Mouse (Mus musculus) embryonic fibroblast, embryonic 13.5 days (primary cell): ENCODE measurements at regions not wholly inside any gene's neighbourhood (a gene's known extent, or its start where the extent isn't known, plus 50 kb on each side); places are given as distances from the start of the nearest gene placed in this dataset.
A peak's percentile ranks its signal among the peaks of the same experiment; 100 is the strongest.

Experiments used
- H3K27ac ChIP-seq: 2 replicates; pipeline ENCODE4 v1.5.1; 2012; ENCODE audit warnings: low read length, control low read depth, inconsistent platforms; ENCODE audit not compliant: insufficient read depth
- H3K4me1 ChIP-seq: 2 replicates; pipeline ENCODE4 v1.6.1; 2011; ENCODE audit warnings: low read length; ENCODE audit not compliant: control insufficient read depth, insufficient read depth
- H3K4me3 ChIP-seq: 2 replicates; pipeline ENCODE4 v1.5.1; 2011; ENCODE audit warnings: mild to moderate bottlenecking, control low read depth, low read length; ENCODE audit not compliant: insufficient read depth
- CTCF ChIP-seq: IDR thresholded peaks from 2 replicates; pipeline ENCODE4 v1.5.1; 2011; ENCODE audit warnings: mild to moderate bottlenecking, control low read depth, low read length, moderate library complexity, borderline replicate concordance; ENCODE audit not compliant: insufficient read depth
- POLR2A ChIP-seq: IDR thresholded peaks from 2 replicates; pipeline ENCODE4 v1.6.1; 2011; ENCODE audit warnings: low read depth, mild to moderate bottlenecking, control low read depth, low read length, moderate library complexity

GRCm38 (mm10) chr3:66705766-66706165, 275.4 kb upstream of the Rsrc1 start:
- no peaks in the 10 kb centered on the region for H3K4me1 ChIP-seq
- H3K27ac ChIP-seq: no peak overlapping the region
- H3K4me3 ChIP-seq: no peak overlapping the region
- TF ChIP-seq CTCF (no peak), POLR2A (no peak)

- no peak overlapping the region for H3K27ac ChIP-seq
- TF ChIP-seq CTCF (no peak), POLR2A (no peak)
- H3K4me1 ChIP-seq: no peaks in the 10 kb centered on the region; the same call in 1 of the 2 replicates
- H3K4me3 ChIP-seq: no peak overlapping the region
Measured at GRCm38 (mm10) chr3:66735468-66735867, 245.7 kb upstream of the Rsrc1 start.

GRCm38 (mm10) chr3:66738201-66739062, 242.8 kb upstream of the Rsrc1 start:
- TF ChIP-seq POLR2A: no peak
- TF ChIP-seq CTCF: no peak
- H3K27ac ChIP-seq: no peak overlapping the region
- H3K4me1 ChIP-seq: no peaks in the 10 kb centered on the region; the same call in 1 of the 2 replicates
- H3K4me3 ChIP-seq: no peak overlapping the region

- no peak for TF ChIP-seq POLR2A
- no peak for TF ChIP-seq CTCF
- H3K27ac ChIP-seq: no peak overlapping the region
- H3K4me1 ChIP-seq: no peaks in the 10 kb centered on the region; the same call in 1 of the 2 replicates
Measured at GRCm38 (mm10) chr3:66739356-66740014, 241.7 kb upstream of the Rsrc1 start.

GRCm38 (mm10) chr3:66744133-66744913, 236.9 kb upstream of the Rsrc1 start:
- H3K4me1 ChIP-seq: no peaks in the 10 kb centered on the region
- H3K27ac ChIP-seq: no peak overlapping the region
- H3K4me3 ChIP-seq: no peak overlapping the region
- no peak for TF ChIP-seq CTCF
- TF ChIP-seq POLR2A: no peak

More at GRCm38 (mm10) chr3:66739356-66740014, 241.7 kb upstream of the Rsrc1 start:
- H3K4me3 ChIP-seq: no peak overlapping the region

- Histone ChIP-seq H3K4me3 (no peak overlapping the region), H3K27ac (no peak overlapping the region), H3K4me1 (no peaks in the 10 kb centered on the region)
- TF ChIP-seq POLR2A (no peak), CTCF (no peak)
Measured at GRCm38 (mm10) chr3:66746373-66747072, 234.7 kb upstream of the Rsrc1 start.

- no peak overlapping the region for H3K27ac ChIP-seq
- no peak for TF ChIP-seq CTCF
- no peak overlapping the region for H3K4me3 ChIP-seq
- no peaks in the 10 kb centered on the region for H3K4me1 ChIP-seq
Measured at GRCm38 (mm10) chr3:66747073-66747710, 234.0 kb upstream of the Rsrc1 start.

- TF ChIP-seq POLR2A (no peak), CTCF (no peak)
- no peak overlapping the region for H3K4me3 ChIP-seq
- H3K27ac ChIP-seq: peak overlapping the region; percentile 47
- H3K4me1 ChIP-seq: peaks cover 14% of the 10 kb centered on the region
Measured at GRCm38 (mm10) chr3:66758141-66758540, 223.0 kb upstream of the Rsrc1 start.

GRCm38 (mm10) chr3:66759841-66760240, 221.3 kb upstream of the Rsrc1 start:
- Histone ChIP-seq H3K4me3 (no peak overlapping the region), H3K4me1 (peaks cover 14% of the 10 kb centered on the region), H3K27ac (no peak overlapping the region)
- no peak for TF ChIP-seq POLR2A
- TF ChIP-seq CTCF: no peak
